In genomic region chr2:94178321-94179029, GRCm38 (mm10) we compare ENCODE assay signal across 8 mouse cellular contexts. TPM values are rescaled to one million over a fixed set of nuclear protein-coding genes. Genes with fewer than 3 reads are reported as not detected.
DNase-seq lines count a peak whose midpoint lies in the region; ATAC-seq and TF ChIP-seq lines count a peak whose summit lies in the region.

No protein-coding gene starts in this region.

- H3K4me3 ChIP-seq in bone marrow, adult 2 months (replicated peaks; ENCODE audit: control insufficient read depth, low read depth, low read length), result peak overlapping the region; percentile 92
- peak overlapping the region; percentile 84 for H3K4me3 ChIP-seq in embryonic facial prominence, embryonic 15.5 days (replicated peaks)
- H3K4me3 ChIP-seq in heart, embryonic 10.5 days, result peak overlapping the region; percentile 97
- peak overlapping the region; percentile 82 for H3K4me3 ChIP-seq in kidney, embryonic 15.5 days (replicated peaks)

- peak overlapping the region; percentile 62 for H3K4me2 ChIP-seq in embryonic facial prominence, embryonic 15.5 days (replicated peaks)
- H3K4me2 ChIP-seq in kidney, embryonic 15.5 days, result peak overlapping the region; percentile 60

- peak overlapping the region; percentile 55; the same call in 1 of the 2 replicates for H3K27ac ChIP-seq in bone marrow, adult 2 months (ENCODE audit: control insufficient read depth, insufficient read depth, low read depth, low read length, poor library complexity)
- no peak overlapping the region for H3K27ac ChIP-seq in embryonic facial prominence, embryonic 15.5 days (replicated peaks)
- H3K27ac ChIP-seq in heart, embryonic 10.5 days, result peak overlapping the region; percentile 96
- peak overlapping the region; percentile 28; the same call in 1 of the 2 replicates for H3K27ac ChIP-seq in kidney, embryonic 15.5 days

- peak; percentile 88 for DNase-seq in 416B (ENCODE audit: low read depth)
- DNase-seq in heart, embryonic 10.5 days (ENCODE audit: low spot score), result peak; percentile 92
- peak; percentile 86 for DNase-seq in liver
- peak; percentile 81 to 90 for DNase-seq in spleen, postnatal 4 days (ENCODE audit: low spot score in 2 of 2)

- peak; percentile 91 for ATAC-seq in embryonic facial prominence, embryonic 15.5 days (ENCODE audit: insufficient number of reproducible peaks, low FRiP score, low TSS enrichment, low read depth)
- ATAC-seq in kidney, embryonic 15.5 days (replicated peaks; ENCODE audit: low FRiP score), result peak; percentile 99
- ATAC-seq in monocyte, adult 5-6 weeks (replicated peaks; ENCODE audit: insufficient number of reproducible peaks, low FRiP score, low TSS enrichment, poor library complexity, severe bottlenecking), result peak; percentile 99

- no peaks in the 10 kb centered on the region for H3K9me3 ChIP-seq in embryonic facial prominence, embryonic 15.5 days (replicated peaks)
- no peaks in the 10 kb centered on the region for H3K9me3 ChIP-seq in heart, embryonic 10.5 days
- no peaks in the 10 kb centered on the region for H3K9me3 ChIP-seq in kidney, embryonic 15.5 days (replicated peaks)

- H3K27me3 ChIP-seq in embryonic facial prominence, embryonic 15.5 days, result peaks cover 7% of the 10 kb centered on the region
- H3K27me3 ChIP-seq in heart, embryonic 10.5 days (ENCODE audit: insufficient read depth, poor library complexity, severe bottlenecking), result no peaks in the 10 kb centered on the region
- peaks cover 13% of the 10 kb centered on the region for H3K27me3 ChIP-seq in kidney, embryonic 15.5 days

- H3K9ac ChIP-seq in embryonic facial prominence, embryonic 15.5 days, result peak overlapping the region; percentile 64
- peak overlapping the region; percentile 84 for H3K9ac ChIP-seq in kidney, embryonic 15.5 days

- no peak for TF ChIP-seq CTCF in bone marrow, adult 2 months (IDR thresholded peaks at IDR 0.05; ENCODE audit: control insufficient read depth, insufficient read depth, low read length)

- no peak for TF ChIP-seq POLR2A in bone marrow, adult 2 months (IDR thresholded peaks at IDR 0.05; ENCODE audit: borderline replicate concordance, control insufficient read depth, low read depth, low read length)

- 1% methylated on average over 22 of the region's 22 CpGs for WGBS in bone marrow, adult 2 months
- whole genome bisulfite sequencing in embryonic facial prominence, embryonic 15.5 days, result 1% methylated on average over 22 of the region's 22 CpGs
- WGBS in heart, embryonic 10.5 days, result 2% methylated on average over 22 of the region's 22 CpGs
- WGBS in kidney, embryonic 15.5 days, result under 1% methylated on average over 22 of the region's 22 CpGs

- H3K36me3 ChIP-seq in embryonic facial prominence, embryonic 15.5 days, result no peaks in the 10 kb centered on the region
- H3K36me3 ChIP-seq in heart, embryonic 10.5 days, result no peaks in the 10 kb centered on the region
- no peaks in the 10 kb centered on the region for H3K36me3 ChIP-seq in kidney, embryonic 15.5 days

- H3K4me1 ChIP-seq in bone marrow, adult 2 months (ENCODE audit: control insufficient read depth, insufficient read depth, low read length), result no peaks in the 10 kb centered on the region; the same call in 1 of the 2 replicates
- H3K4me1 ChIP-seq in embryonic facial prominence, embryonic 15.5 days, result peaks cover 13% of the 10 kb centered on the region
- H3K4me1 ChIP-seq in heart, embryonic 10.5 days, result peaks cover 13% of the 10 kb centered on the region
- H3K4me1 ChIP-seq in kidney, embryonic 15.5 days, result peaks cover 10% of the 10 kb centered on the region

RNA-seq across cellular contexts. Expression of gene Hsd17b12, which starts 20.7 kb away (rescaled TPM):
- polyA plus RNA-seq in bone marrow, adult 2 months (2011; ENCODE audit: insufficient read depth, insufficient read length, low replicate concordance, missing spikeins), result 6.1 and 27.0 TPM in 2 replicates
- polyA plus RNA-seq in embryonic facial prominence, embryonic 15.5 days (2015; fragmentation: Nextera tagmentation; extraction: Ambion mirVana), result 123 TPM in 2 replicates
- polyA plus RNA-seq in heart, embryonic 10.5 days (2016; fragmentation: Nextera tagmentation; extraction: Ambion mirVana), result 99.6 and 101 TPM in 2 replicates
- polyA plus RNA-seq in kidney, embryonic 15.5 days (2015; fragmentation: Nextera tagmentation; extraction: Ambion mirVana), result 130 and 131 TPM in 2 replicates
- 67.9 to 97.6 TPM (median 87.9 TPM) in 3 replicates for total RNA-seq in monocyte, adult 5-6 weeks (2017)
